In genomic region chr2:102362896-102363530, GRCm38 (mm10) we compare ENCODE assay signal across 20 mouse cellular contexts. TPM values are rescaled to one million over a fixed set of nuclear protein-coding genes. Genes with fewer than 3 reads are reported as not detected.
DNase-seq lines count a peak whose midpoint lies in the region; ATAC-seq and TF ChIP-seq lines count a peak whose summit lies in the region.
"Had no signal": no experiment of that assay in that cellular context is flagged by ENCODE, and none has a peak within 500 bp of the region (broad histone marks: within the 10 kb centered on the region; RNA-seq: fewer than 3 reads in every experiment).

No protein-coding gene starts in this region.

- H3K9ac ChIP-seq in midbrain, embryonic 11.5 days (ENCODE audit: low read length): no peak overlapping the region
- H3K9ac ChIP-seq: midbrain, embryonic 15.5 days; stomach, embryonic 15.5 days had no signal

- no peak overlapping the region for H3K4me3 ChIP-seq in layer of hippocampus, adult 2 months
- H3K4me3 ChIP-seq in midbrain, embryonic 11.5 days (ENCODE audit: low read depth, low read length): no peak overlapping the region
- no peak overlapping the region for H3K4me3 ChIP-seq in midbrain, embryonic 10.5 days
- H3K4me3 ChIP-seq in brown adipose tissue, adult 24 weeks (ENCODE audit: insufficient read depth, low read depth, low read length): no peak overlapping the region
- H3K4me3 ChIP-seq: forebrain, embryonic 10.5 days; midbrain, embryonic 15.5 days; myocyte; stomach, embryonic 15.5 days had no signal

- peak overlapping the region; percentile 43 for H3K27ac ChIP-seq in layer of hippocampus, adult 2 months
- H3K27ac ChIP-seq in midbrain, embryonic 11.5 days (ENCODE audit: low read depth, low read length): no peak overlapping the region
- H3K27ac ChIP-seq in midbrain, embryonic 10.5 days (replicated peaks): no peak overlapping the region
- H3K27ac ChIP-seq in brown adipose tissue, adult 24 weeks (replicated peaks; ENCODE audit: low read depth, low read length): peak overlapping the region; percentile 53
- H3K27ac ChIP-seq: forebrain, embryonic 10.5 days; midbrain, embryonic 15.5 days; stomach, embryonic 15.5 days had no signal

- no peaks in the 10 kb centered on the region for H3K36me3 ChIP-seq in midbrain, embryonic 11.5 days (ENCODE audit: control insufficient read depth, insufficient read depth, low read length)
- no peaks in the 10 kb centered on the region for H3K36me3 ChIP-seq in midbrain, embryonic 10.5 days
- H3K36me3 ChIP-seq: forebrain, embryonic 10.5 days; midbrain, embryonic 15.5 days; stomach, embryonic 15.5 days had no signal

- no peaks in the 10 kb centered on the region for H3K9me3 ChIP-seq in midbrain, embryonic 11.5 days (ENCODE audit: control insufficient read depth, low read length)
- H3K9me3 ChIP-seq in midbrain, embryonic 10.5 days (replicated peaks): no peaks in the 10 kb centered on the region
- H3K9me3 ChIP-seq: forebrain, embryonic 10.5 days; midbrain, embryonic 15.5 days; stomach, embryonic 15.5 days had no signal

- ATAC-seq in midbrain, embryonic 11.5 days (ENCODE audit: low FRiP score): no peak
- ATAC-seq: activated CD4-positive, CD25-positive, alpha-beta regulatory T cell, adult 4 months; midbrain, embryonic 15.5 days had no signal

- DNase-seq in layer of hippocampus, adult 2 months (ENCODE audit: low spot score in 2 of 2): no peak
- no peak for DNase-seq in layer of hippocampus, adult 8-10 months (ENCODE audit: low spot score in 2 of 2)
- DNase-seq in midbrain, embryonic 11.5 days (ENCODE audit: low spot score, missing footprints): peak; percentile 56
- DNase-seq in midbrain, embryonic 10.5 days (ENCODE audit: low spot score): no peak
- no peak for DNase-seq in urinary bladder, adult 18-20 months (ENCODE audit: low spot score in 2 of 2)
- DNase-seq in spleen, postnatal 10 days (ENCODE audit: low spot score in 2 of 2): no peak
- DNase-seq: adrenal gland, postnatal 25 days; cerebellum, adult 18-20 months; cerebellum, postnatal 25 days; gastrocnemius, postnatal 25 days; kidney, adult 2 months; kidney, postnatal 10 days; left cerebral cortex, postnatal 4 days; right cerebral cortex, postnatal 25 days had no signal

- no peaks in the 10 kb centered on the region for H3K4me1 ChIP-seq in midbrain, embryonic 11.5 days (ENCODE audit: control insufficient read depth, insufficient read depth, low read length)
- peaks cover 4% of the 10 kb centered on the region; the same call in 1 of the 2 replicates for H3K4me1 ChIP-seq in midbrain, embryonic 10.5 days
- peaks cover 10% of the 10 kb centered on the region; the same call in 1 of the 2 replicates for H3K4me1 ChIP-seq in brown adipose tissue, adult 24 weeks (ENCODE audit: control insufficient read depth, insufficient read depth, insufficient read length, low read length)
- H3K4me1 ChIP-seq: stomach, embryonic 15.5 days had no signal

- WGBS in midbrain, embryonic 11.5 days: 86% methylated on average over 1 of the region's 1 CpGs
- 85% methylated on average over 1 of the region's 1 CpGs for WGBS in midbrain, embryonic 10.5 days

- no peak for TF ChIP-seq CTCF in layer of hippocampus, adult 2 months (conservative IDR thresholded peaks at IDR 0.05)

- H3K4me2 ChIP-seq in midbrain, embryonic 11.5 days: no peak overlapping the region
- H3K4me2 ChIP-seq: midbrain, embryonic 15.5 days; stomach, embryonic 15.5 days had no signal

- H3K27me3 ChIP-seq in midbrain, embryonic 11.5 days (ENCODE audit: control insufficient read depth, insufficient read depth, low read length): no peaks in the 10 kb centered on the region
- H3K27me3 ChIP-seq in midbrain, embryonic 10.5 days (ENCODE audit: low read depth, poor library complexity, severe bottlenecking): no peaks in the 10 kb centered on the region
- H3K27me3 ChIP-seq: midbrain, embryonic 15.5 days; stomach, embryonic 15.5 days had no signal

RNA-seq across cellular contexts. Expression of gene Trim44, which starts 44.6 kb away (rescaled TPM):
- 100 to 1,000 TPM; 169 to 171 TPM for total RNA-seq in layer of hippocampus, adult 2 months (2021)
- total RNA-seq in layer of hippocampus, adult 8-10 months (2022): 100 to 1,000 TPM; 163 to 178 (median 170) TPM
- polyA plus RNA-seq in midbrain, embryonic 11.5 days (2014; fragmentation: Nextera tagmentation; extraction: Ambion mirVana): 40.7 and 44.4 TPM in 2 replicates
- polyA plus RNA-seq in midbrain, embryonic 10.5 days (2016; fragmentation: Nextera tagmentation; extraction: Ambion mirVana): 22.2 and 26.9 TPM in 2 replicates
- 52.5 and 73.3 TPM in 2 replicates for polyA plus RNA-seq in brown adipose tissue, adult 24 weeks (2012; ENCODE audit: insufficient read depth, insufficient read length, missing spikeins)

Comparison
In these comparisons a context has a peak if more than half of its experiments do, and no peak if none do; other contexts are left out.
1. H3K27ac ChIP-seq: peak in layer of hippocampus, adult 2 months (single experiment) and brown adipose tissue, adult 24 weeks (single experiment); none in midbrain, embryonic 11.5 days (single experiment) and midbrain, embryonic 10.5 days (single experiment).